Mouse (Mus musculus): ENCODE measurements around the gene Mcm9. TPM values are rescaled to one million over a fixed set of nuclear protein-coding genes. Genes with fewer than 3 reads are reported as not detected.

The Mcm9 gene
- polyA plus RNA-seq, 1 experiment from 2014 or later: 11.4 TPM

GRCm38 (mm10) chr10:53595744-53596676, 34.2 kb downstream of the Mcm9 start:
- Histone ChIP-seq H3K4me1 (ENCODE audit: control insufficient read depth, insufficient read depth, low read length) (peaks cover 13% of the 10 kb centered on the region), H3K27me3 (ENCODE audit: control insufficient read depth, insufficient read depth, low read length) (no peaks in the 10 kb centered on the region), H3K4me3 (ENCODE audit: low read depth, low read length) (peak overlapping the region; percentile 94), H3K9ac (ENCODE audit: low read depth, low read length) (peak overlapping the region; percentile 83), H3K27ac (ENCODE audit: low read depth, low read length) (peak overlapping the region; percentile 99), H3K4me2 (peak overlapping the region; percentile 84), H3K36me3 (ENCODE audit: control insufficient read depth, insufficient read depth, low read length) (no peaks in the 10 kb centered on the region), H3K9me3 (replicated peaks; ENCODE audit: control insufficient read depth, low read length) (no peaks in the 10 kb centered on the region)
- peak; percentile 11; the same call in 1 of the 2 replicates for ATAC-seq (replicated peaks; ENCODE audit: insufficient number of reproducible peaks, low FRiP score, low TSS enrichment)
- 6% methylated on average over 27 of the region's 27 CpGs for WGBS (ENCODE audit: insufficient replicate concordance)

- no peak overlapping the region for H3K4me3 ChIP-seq (ENCODE audit: low read depth, low read length)
- H3K27ac ChIP-seq (ENCODE audit: low read depth, low read length): no peak overlapping the region
- H3K36me3 ChIP-seq (ENCODE audit: control insufficient read depth, insufficient read depth, low read length): no peaks in the 10 kb centered on the region
- no peaks in the 10 kb centered on the region for H3K9me3 ChIP-seq (replicated peaks; ENCODE audit: control insufficient read depth, low read length)
- peaks cover 3% of the 10 kb centered on the region; the same call in 1 of the 2 replicates for H3K4me1 ChIP-seq (ENCODE audit: control insufficient read depth, insufficient read depth, low read length)
- no peak for ATAC-seq (replicated peaks; ENCODE audit: insufficient number of reproducible peaks, low FRiP score, low TSS enrichment)
- H3K27me3 ChIP-seq (ENCODE audit: control insufficient read depth, insufficient read depth, low read length): no peaks in the 10 kb centered on the region
- WGBS (ENCODE audit: insufficient replicate concordance): 81% methylated on average over 3 of the region's 3 CpGs
- H3K9ac ChIP-seq (ENCODE audit: low read depth, low read length): no peak overlapping the region
- H3K4me2 ChIP-seq: no peak overlapping the region
Observed at GRCm38 (mm10) chr10:53585777-53586176, 44.5 kb downstream of the Mcm9 start.

GRCm38 (mm10) chr10:53581087-53581486, 49.2 kb downstream of the Mcm9 start:
- peak overlapping the region; percentile 87 for H3K4me2 ChIP-seq
- peak overlapping the region; percentile 54 for H3K4me3 ChIP-seq (ENCODE audit: low read depth, low read length)
- H3K27ac ChIP-seq (ENCODE audit: low read depth, low read length): no peak overlapping the region
- peak; percentile 47; the same call in 1 of the 2 replicates for ATAC-seq (replicated peaks; ENCODE audit: insufficient number of reproducible peaks, low FRiP score, low TSS enrichment)
- H3K9ac ChIP-seq (ENCODE audit: low read depth, low read length): peak overlapping the region; percentile 69
- H3K4me1 ChIP-seq (ENCODE audit: control insufficient read depth, insufficient read depth, low read length): peaks cover 7% of the 10 kb centered on the region
- no peaks in the 10 kb centered on the region for H3K27me3 ChIP-seq (ENCODE audit: control insufficient read depth, insufficient read depth, low read length)
- 11% methylated on average over 11 of the region's 12 CpGs for WGBS (ENCODE audit: insufficient replicate concordance)
- no peaks in the 10 kb centered on the region for H3K9me3 ChIP-seq (replicated peaks; ENCODE audit: control insufficient read depth, low read length)
- no peaks in the 10 kb centered on the region for H3K36me3 ChIP-seq (ENCODE audit: control insufficient read depth, insufficient read depth, low read length)

GRCm38 (mm10) chr10:53580621-53581081, 49.6 kb downstream of the Mcm9 start:
- H3K4me1 ChIP-seq (ENCODE audit: control insufficient read depth, insufficient read depth, low read length): peaks cover 7% of the 10 kb centered on the region
- peak overlapping the region; percentile 54 for H3K4me3 ChIP-seq (ENCODE audit: low read depth, low read length)
- peak; percentile 83 for ATAC-seq (replicated peaks; ENCODE audit: insufficient number of reproducible peaks, low FRiP score, low TSS enrichment)
- peak overlapping the region; percentile 87 for H3K4me2 ChIP-seq
- no peaks in the 10 kb centered on the region for H3K27me3 ChIP-seq (ENCODE audit: control insufficient read depth, insufficient read depth, low read length)
- H3K9me3 ChIP-seq (replicated peaks; ENCODE audit: control insufficient read depth, low read length): no peaks in the 10 kb centered on the region
- no peaks in the 10 kb centered on the region for H3K36me3 ChIP-seq (ENCODE audit: control insufficient read depth, insufficient read depth, low read length)
- WGBS (ENCODE audit: insufficient replicate concordance): 7% methylated on average over 14 of the region's 14 CpGs
- H3K27ac ChIP-seq (ENCODE audit: low read depth, low read length): peak overlapping the region; percentile 54; the same call in 1 of the 2 replicates
- peak overlapping the region; percentile 69 for H3K9ac ChIP-seq (ENCODE audit: low read depth, low read length)

- Histone ChIP-seq H3K4me2 (peak overlapping the region; percentile 87), H3K4me1 (ENCODE audit: control insufficient read depth, insufficient read depth, low read length) (peaks cover 7% of the 10 kb centered on the region), H3K27ac (ENCODE audit: low read depth, low read length) (no peak overlapping the region), H3K9me3 (replicated peaks; ENCODE audit: control insufficient read depth, low read length) (no peaks in the 10 kb centered on the region), H3K9ac (ENCODE audit: low read depth, low read length) (peak overlapping the region; percentile 69), H3K4me3 (ENCODE audit: low read depth, low read length) (peak overlapping the region; percentile 54), H3K36me3 (ENCODE audit: control insufficient read depth, insufficient read depth, low read length) (no peaks in the 10 kb centered on the region), H3K27me3 (ENCODE audit: control insufficient read depth, insufficient read depth, low read length) (no peaks in the 10 kb centered on the region)
- 25% methylated on average over 7 of the region's 7 CpGs for WGBS (ENCODE audit: insufficient replicate concordance)
- peak; percentile 43; the same call in 1 of the 2 replicates for ATAC-seq (replicated peaks; ENCODE audit: insufficient number of reproducible peaks, low FRiP score, low TSS enrichment)
Observed at GRCm38 (mm10) chr10:53580137-53580536, 50.1 kb downstream of the Mcm9 start.

GRCm38 (mm10) chr10:53568531-53568930, 61.7 kb downstream of the Mcm9 start:
- Histone ChIP-seq H3K4me3 (ENCODE audit: low read depth, low read length) (no peak overlapping the region), H3K27ac (ENCODE audit: low read depth, low read length) (no peak overlapping the region), H3K4me2 (no peak overlapping the region), H3K9me3 (replicated peaks; ENCODE audit: control insufficient read depth, low read length) (no peaks in the 10 kb centered on the region), H3K9ac (ENCODE audit: low read depth, low read length) (no peak overlapping the region), H3K27me3 (ENCODE audit: control insufficient read depth, insufficient read depth, low read length) (no peaks in the 10 kb centered on the region), H3K36me3 (ENCODE audit: control insufficient read depth, insufficient read depth, low read length) (no peaks in the 10 kb centered on the region), H3K4me1 (ENCODE audit: control insufficient read depth, insufficient read depth, low read length) (peaks cover 4% of the 10 kb centered on the region; the same call in 1 of the 2 replicates)
- no peak for ATAC-seq (replicated peaks; ENCODE audit: insufficient number of reproducible peaks, low FRiP score, low TSS enrichment)

- H3K36me3 ChIP-seq (ENCODE audit: control insufficient read depth, insufficient read depth, low read length): no peaks in the 10 kb centered on the region
- 78% methylated on average over 2 of the region's 2 CpGs for WGBS (ENCODE audit: insufficient replicate concordance)
- ATAC-seq (replicated peaks; ENCODE audit: insufficient number of reproducible peaks, low FRiP score, low TSS enrichment): no peak
Observed at GRCm38 (mm10) chr10:53565538-53565937, 64.7 kb downstream of the Mcm9 start.

GRCm38 (mm10) chr10:53562001-53562400, 68.2 kb downstream of the Mcm9 start:
- ATAC-seq (replicated peaks; ENCODE audit: insufficient number of reproducible peaks, low FRiP score, low TSS enrichment): no peak
- Histone ChIP-seq H3K27me3 (ENCODE audit: control insufficient read depth, insufficient read depth, low read length) (no peaks in the 10 kb centered on the region), H3K36me3 (ENCODE audit: control insufficient read depth, insufficient read depth, low read length) (no peaks in the 10 kb centered on the region), H3K4me3 (ENCODE audit: low read depth, low read length) (no peak overlapping the region), H3K27ac (ENCODE audit: low read depth, low read length) (no peak overlapping the region), H3K4me2 (no peak overlapping the region), H3K4me1 (ENCODE audit: control insufficient read depth, insufficient read depth, low read length) (peaks cover 4% of the 10 kb centered on the region; the same call in 1 of the 2 replicates), H3K9ac (ENCODE audit: low read depth, low read length) (no peak overlapping the region), H3K9me3 (replicated peaks; ENCODE audit: control insufficient read depth, low read length) (no peaks in the 10 kb centered on the region)
- 83% methylated on average over 5 of the region's 5 CpGs for WGBS (ENCODE audit: insufficient replicate concordance)

More at GRCm38 (mm10) chr10:53565538-53565937, 64.7 kb downstream of the Mcm9 start:
- no peak overlapping the region for H3K9ac ChIP-seq (ENCODE audit: low read depth, low read length)
- no peaks in the 10 kb centered on the region for H3K9me3 ChIP-seq (replicated peaks; ENCODE audit: control insufficient read depth, low read length)
- H3K27ac ChIP-seq (ENCODE audit: low read depth, low read length): no peak overlapping the region
- no peak overlapping the region for H3K4me3 ChIP-seq (ENCODE audit: low read depth, low read length)
- H3K4me1 ChIP-seq (ENCODE audit: control insufficient read depth, insufficient read depth, low read length): peaks cover 4% of the 10 kb centered on the region; the same call in 1 of the 2 replicates
- H3K27me3 ChIP-seq (ENCODE audit: control insufficient read depth, insufficient read depth, low read length): no peaks in the 10 kb centered on the region
- no peak overlapping the region for H3K4me2 ChIP-seq
